Mouse (Mus musculus) intestine, embryonic 14.5 days (tissue): ENCODE measurements around the gene Tsfm. TPM values are rescaled to one million over a fixed set of nuclear protein-coding genes. Genes with fewer than 3 reads are reported as not detected.

ENCODE experiments used
- ATAC-seq: fragments of 200-750 bp; cut with Nextera tagmentation; replicated peaks from 2 replicates; pipeline ENCODE4 v1.8.0; 2017; ENCODE audit warnings: low read depth, moderate number of reproducible peaks, moderate TSS enrichment, moderate library complexity; ENCODE audit not compliant: low FRiP score, low TSS enrichment
- DNase-seq: peaks from one replicate; pipeline ENCODE4 v3.0.0-alpha.2; 2018; ENCODE audit warnings: low spot score
- H3K27ac ChIP-seq: fragments of 300-500 bp; sonication (generic); 2 replicates; pipeline ENCODE4 v1.5.1; 2014; ENCODE audit warnings: low read depth, mild to moderate bottlenecking, control low read depth
- H3K27me3 ChIP-seq: fragments of 300-500 bp; sonication (generic); replicated peaks from 2 replicates; pipeline ENCODE4 v1.6.1; 2014; ENCODE audit warnings: low read length, control low read depth; ENCODE audit not compliant: control insufficient read depth, insufficient read depth
- H3K36me3 ChIP-seq: fragments of 300-500 bp; sonication (generic); 2 replicates; pipeline ENCODE4 v1.6.1; 2014; ENCODE audit warnings: low read length, control low read depth; ENCODE audit not compliant: control insufficient read depth, insufficient read depth
- H3K4me1 ChIP-seq: fragments of 300-500 bp; sonication (generic); replicated peaks from 2 replicates; pipeline ENCODE4 v1.6.1; 2014; ENCODE audit warnings: low read length, control low read depth, mixed read lengths; ENCODE audit not compliant: control insufficient read depth, insufficient read depth
- H3K4me2 ChIP-seq: fragments of 300-500 bp; sonication (generic); 2 replicates; pipeline ENCODE4 v1.6.1; 2014; ENCODE audit warnings: low read length
- H3K4me3 ChIP-seq: fragments of 300-500 bp; sonication (generic); 2 replicates; pipeline ENCODE4 v1.5.1; 2014; ENCODE audit warnings: low read depth, low read length, control low read depth, mixed read lengths
- H3K9ac ChIP-seq: fragments of 300-500 bp; sonication (generic); 2 replicates; pipeline ENCODE4 v1.6.1; 2014; ENCODE audit warnings: mild to moderate bottlenecking, low read length
- H3K9me3 ChIP-seq: fragments of 300-500 bp; sonication (generic); 2 replicates; pipeline ENCODE4 v1.6.1; 2016; ENCODE audit warnings: low read length, control low read depth; ENCODE audit not compliant: control insufficient read depth
- WGBS: fragments of 180-500 bp; shearing (Covaris S2); extraction: QIAGEN DNeasy Blood & Tissue Kit; methylation state at CpG from one replicate; pipeline ENCODE4 v1.1.7; 2014; 5-methylcytosine and 5-hydroxymethylcytosine counted together
- polyA plus RNA-seq: library from polyadenylated mRNA; unstranded; fragments of >200 nt; fragmentation: Nextera tagmentation; extraction: Ambion mirVana; gene quantifications from 2 replicates; pipeline ENCODE4 v1.2.1, GENCODE M21; 2014

Gene Tsfm
- 86.1 and 86.3 TPM in 2 replicates for polyA plus RNA-seq

GRCm38 (mm10) chr10:127030336-127031296 lies at the start of gene Tsfm:
Gene Tsfm (minus strand): TSS chr10:127030840.
- DNase-seq (peak; percentile 94), ATAC-seq (peak; percentile 87)
- WGBS, result 5% methylated on average over 56 of the region's 56 CpGs
- H3K9ac ChIP-seq, result peak within 1 kb of the TSS; percentile 79
- H3K4me2 ChIP-seq, result peak within 1 kb of the TSS; percentile 67
- H3K4me1 ChIP-seq, result no peaks in the 10 kb centered on the region
- H3K4me3 ChIP-seq, result peak within 1 kb of the TSS; percentile 93
- H3K36me3 ChIP-seq, result peaks cover 38% of the 10 kb centered on the region
- H3K27ac ChIP-seq, result peak within 1 kb of the TSS; percentile 43; the same call in 1 of the 2 replicates
- H3K9me3 ChIP-seq, result no peaks in the 10 kb centered on the region
- H3K27me3 ChIP-seq, result no peaks in the 10 kb centered on the region

- Histone ChIP-seq H3K4me2 (peak overlapping the region; percentile 92), H3K9ac (peak overlapping the region; percentile 33), H3K27me3 (peaks cover 89% of the 10 kb centered on the region), H3K9me3 (no peaks in the 10 kb centered on the region), H3K4me1 (peaks cover 27% of the 10 kb centered on the region), H3K36me3 (no peaks in the 10 kb centered on the region), H3K27ac (no peak overlapping the region), H3K4me3 (peak overlapping the region; percentile 42)
- DNase-seq, result peak; percentile 68
- ATAC-seq, result no peak; the same call in 1 of the 2 replicates
- 3% methylated on average over 63 of the region's 70 CpGs for WGBS
These were observed 49.2 kb upstream of the Tsfm start for GRCm38 (mm10) chr10:127079665-127080391.

- Histone ChIP-seq H3K4me1 (peaks cover 27% of the 10 kb centered on the region), H3K27ac (no peak overlapping the region), H3K36me3 (no peaks in the 10 kb centered on the region), H3K9ac (peak overlapping the region; percentile 33), H3K9me3 (no peaks in the 10 kb centered on the region), H3K27me3 (peaks cover 87% of the 10 kb centered on the region), H3K4me3 (peak overlapping the region; percentile 42), H3K4me2 (peak overlapping the region; percentile 92)
- WGBS, result under 1% methylated on average over 42 of the region's 49 CpGs
- ATAC-seq (peak; percentile 36; the same call in 1 of the 2 replicates), DNase-seq (peak; percentile 80)
These were observed 48.3 kb upstream of the Tsfm start for GRCm38 (mm10) chr10:127078677-127079575.

- no peak overlapping the region for H3K9ac ChIP-seq
- peaks cover 27% of the 10 kb centered on the region for H3K4me1 ChIP-seq
- 5% methylated on average over 12 of the region's 12 CpGs for WGBS
- H3K4me2 ChIP-seq, result peak overlapping the region; percentile 92
- no peaks in the 10 kb centered on the region for H3K36me3 ChIP-seq
- H3K27ac ChIP-seq, result no peak overlapping the region
- H3K9me3 ChIP-seq, result no peaks in the 10 kb centered on the region
- H3K4me3 ChIP-seq, result peak overlapping the region; percentile 42; the same call in 1 of the 2 replicates
- H3K27me3 ChIP-seq, result peaks cover 79% of the 10 kb centered on the region
- ATAC-seq (no peak), DNase-seq (no peak)
These were observed 47.5 kb upstream of the Tsfm start for GRCm38 (mm10) chr10:127078001-127078676.

GRCm38 (mm10) chr10:127077515-127077914 lies 46.9 kb upstream of the Tsfm start:
- Histone ChIP-seq H3K9me3 (no peaks in the 10 kb centered on the region), H3K9ac (no peak overlapping the region), H3K36me3 (no peaks in the 10 kb centered on the region), H3K4me1 (peaks cover 27% of the 10 kb centered on the region), H3K4me2 (no peak overlapping the region), H3K4me3 (no peak overlapping the region), H3K27ac (no peak overlapping the region), H3K27me3 (peaks cover 73% of the 10 kb centered on the region)
- DNase-seq, result no peak
- WGBS, result 0% methylated on average over 10 of the region's 10 CpGs
- ATAC-seq, result no peak

GRCm38 (mm10) chr10:127076082-127076481 lies 45.4 kb upstream of the Tsfm start:
- 33% methylated on average over 4 of the region's 4 CpGs for WGBS
- no peak overlapping the region for H3K9ac ChIP-seq

GRCm38 (mm10) chr10:127075651-127076050 lies 45.0 kb upstream of the Tsfm start:
- DNase-seq, result no peak
- Histone ChIP-seq H3K4me1 (peaks cover 17% of the 10 kb centered on the region), H3K36me3 (no peaks in the 10 kb centered on the region), H3K9me3 (no peaks in the 10 kb centered on the region), H3K27me3 (peaks cover 54% of the 10 kb centered on the region), H3K27ac (no peak overlapping the region), H3K4me2 (no peak overlapping the region), H3K9ac (no peak overlapping the region), H3K4me3 (no peak overlapping the region)
- WGBS, result 73% methylated on average over 8 of the region's 8 CpGs
- no peak for ATAC-seq

More at GRCm38 (mm10) chr10:127076082-127076481, 45.4 kb upstream of the Tsfm start:
- no peak overlapping the region for H3K27ac ChIP-seq
- ATAC-seq, result no peak
- H3K9me3 ChIP-seq, result no peaks in the 10 kb centered on the region
- H3K27me3 ChIP-seq, result peaks cover 58% of the 10 kb centered on the region
- H3K4me2 ChIP-seq, result no peak overlapping the region
- no peaks in the 10 kb centered on the region for H3K36me3 ChIP-seq
- DNase-seq, result no peak
- H3K4me1 ChIP-seq, result peaks cover 19% of the 10 kb centered on the region
- no peak overlapping the region for H3K4me3 ChIP-seq
